Mouse (Mus musculus) embryonic facial prominence, embryonic 13.5 days (tissue): ENCODE results near the gene Rhox2h. TPM values are rescaled to one million over a fixed set of nuclear protein-coding genes. Genes with fewer than 3 reads are reported as not detected.
"Not testable (repeated sequence)": the region's sequence is repeated elsewhere in the genome, so short reads cannot be mapped to it uniquely, and the experiment has no call there.

Experiments used
- ATAC-seq: fragments of 200-750 bp; cut with Nextera tagmentation; 2 replicates; pipeline ENCODE4 v1.8.0; 2017; ENCODE audit warnings: low read depth; ENCODE audit not compliant: insufficient number of reproducible peaks, insufficient read depth, low FRiP score, low TSS enrichment
- H3K27ac ChIP-seq: fragments of 300-500 bp; sonication (generic); 2 replicates; pipeline ENCODE4 v1.5.1; 2015; ENCODE audit warnings: moderate library complexity, mild to moderate bottlenecking, inconsistent platforms
- H3K27me3 ChIP-seq: fragments of 300-500 bp; sonication (generic); 2 replicates; pipeline ENCODE4 v1.6.1; 2015; ENCODE audit warnings: mild to moderate bottlenecking, inconsistent platforms
- H3K36me3 ChIP-seq: fragments of 300-500 bp; sonication (generic); 2 replicates; pipeline ENCODE4 v1.6.1; 2015; ENCODE audit warnings: mild to moderate bottlenecking, inconsistent platforms
- H3K4me1 ChIP-seq: fragments of 300-500 bp; sonication (generic); 2 replicates; pipeline ENCODE4 v1.6.1; 2015; ENCODE audit warnings: inconsistent platforms
- H3K4me2 ChIP-seq: fragments of 300-500 bp; sonication (generic); 2 replicates; pipeline ENCODE4 v1.6.1; 2015; ENCODE audit warnings: moderate library complexity, mild to moderate bottlenecking, inconsistent platforms
- H3K4me3 ChIP-seq: fragments of 300-500 bp; sonication (generic); 2 replicates; pipeline ENCODE4 v1.5.1; 2015; ENCODE audit warnings: mild to moderate bottlenecking, inconsistent platforms
- H3K9ac ChIP-seq: fragments of 300-500 bp; sonication (generic); 2 replicates; pipeline ENCODE4 v1.6.1; 2015; ENCODE audit warnings: mild to moderate bottlenecking, inconsistent platforms
- H3K9me3 ChIP-seq: fragments of 300-500 bp; sonication (generic); 2 replicates; pipeline ENCODE4 v1.6.1; 2016; ENCODE audit warnings: inconsistent platforms
- WGBS: fragments of 180-500 bp; shearing (Covaris S2); methylation state at CpG from one replicate; pipeline ENCODE4 v1.1.7; 2015; ENCODE audit warnings: mixed read lengths; 5-methylcytosine and 5-hydroxymethylcytosine counted together
- polyA plus RNA-seq: library from polyadenylated mRNA; unstranded; fragments of >200 nt; fragmentation: Nextera tagmentation; extraction: Ambion mirVana; gene quantifications from 2 replicates; pipeline ENCODE4 v1.2.1, GENCODE M21; 2015

Rhox2h gene
- not detected in 2 replicates for polyA plus RNA-seq

- not testable (repeated sequence) for H3K36me3 ChIP-seq, ATAC-seq
- 84% methylated on average over 8 of the region's 8 CpGs for WGBS
These were observed at the start of gene Rhox2h for GRCm38 (mm10) chrX:37673177-37673576. Gene Rhox2h, minus strand, starts transcription at chrX:37673277.

GRCm38 (mm10) chrX:37701821-37702387 is 28.8 kb upstream of the Rhox2h start:
- WGBS = 79% methylated on average over 3 of the region's 3 CpGs
- Histone ChIP-seq H3K27me3 (no peaks in the 10 kb centered on the region), H3K9ac (no peak overlapping the region), H3K9me3 (no peaks in the 10 kb centered on the region), H3K4me3 (no peak overlapping the region), H3K36me3 (no peaks in the 10 kb centered on the region), H3K27ac (no peak overlapping the region), H3K4me2 (no peak overlapping the region), H3K4me1 (no peaks in the 10 kb centered on the region)
- no peak for ATAC-seq

More at GRCm38 (mm10) chrX:37673177-37673576, at the start of gene Rhox2h:
- H3K27me3 ChIP-seq, H3K9me3 ChIP-seq, H3K4me2 ChIP-seq, H3K27ac ChIP-seq, H3K4me1 ChIP-seq, H3K4me3 ChIP-seq, H3K9ac ChIP-seq: not testable (repeated sequence)

- Histone ChIP-seq H3K9ac (no peak overlapping the region), H3K4me2 (no peak overlapping the region), H3K27ac (no peak overlapping the region), H3K27me3 (no peaks in the 10 kb centered on the region), H3K4me1 (no peaks in the 10 kb centered on the region), H3K36me3 (no peaks in the 10 kb centered on the region), H3K4me3 (no peak overlapping the region), H3K9me3 (no peaks in the 10 kb centered on the region)
- ATAC-seq = no peak
- 79% methylated on average over 2 of the region's 2 CpGs for WGBS
These were observed 19.2 kb upstream of the Rhox2h start for GRCm38 (mm10) chrX:37692261-37692660.

- H3K4me3 ChIP-seq = no peak overlapping the region
- no peaks in the 10 kb centered on the region for H3K9me3 ChIP-seq
- no peak for ATAC-seq
- H3K4me1 ChIP-seq = no peaks in the 10 kb centered on the region
- H3K27me3 ChIP-seq = no peaks in the 10 kb centered on the region
- H3K27ac ChIP-seq = no peak overlapping the region
- H3K4me2 ChIP-seq = no peak overlapping the region
- no peak overlapping the region for H3K9ac ChIP-seq
- no peaks in the 10 kb centered on the region for H3K36me3 ChIP-seq
- WGBS = 84% methylated on average over 24 of the region's 24 CpGs
These were observed 10.1 kb upstream of the Rhox2h start for GRCm38 (mm10) chrX:37683031-37683715.

- WGBS = 100% methylated on average over 1 of the region's 3 CpGs
- not testable (repeated sequence) for ATAC-seq, H3K27me3 ChIP-seq, H3K36me3 ChIP-seq, H3K4me1 ChIP-seq, H3K27ac ChIP-seq, H3K4me2 ChIP-seq, H3K9ac ChIP-seq, H3K4me3 ChIP-seq, H3K9me3 ChIP-seq
These were observed 4.4 kb downstream of the Rhox2h start, which contains the start of gene Rhox3h for GRCm38 (mm10) chrX:37668664-37669063. Gene Rhox3h, minus strand, starts transcription at chrX:37668764.

GRCm38 (mm10) chrX:37651227-37651626 is 21.9 kb downstream of the Rhox2h start, which contains the start of gene Rhox4g:
Gene Rhox4g, minus strand, starts transcription at chrX:37651327.
- H3K4me1 ChIP-seq, H3K27ac ChIP-seq, H3K4me2 ChIP-seq, H3K9ac ChIP-seq, H3K4me3 ChIP-seq, ATAC-seq, H3K36me3 ChIP-seq, H3K27me3 ChIP-seq, H3K9me3 ChIP-seq: not testable (repeated sequence)
- 87% methylated on average over 18 of the region's 20 CpGs for WGBS

- not testable (repeated sequence) for H3K4me1 ChIP-seq, H3K9me3 ChIP-seq, H3K9ac ChIP-seq, H3K4me3 ChIP-seq, ATAC-seq, H3K36me3 ChIP-seq, H3K4me2 ChIP-seq, H3K27me3 ChIP-seq, H3K27ac ChIP-seq
- 90% methylated on average over 6 of the region's 6 CpGs for WGBS
These were observed 29.7 kb downstream of the Rhox2h start, which contains the start of gene Rhox2g for GRCm38 (mm10) chrX:37643370-37643769. Gene Rhox2g, minus strand, starts transcription at chrX:37643470.

GRCm38 (mm10) chrX:37628512-37628911 is 44.6 kb downstream of the Rhox2h start, which contains the start of gene Rhox3g:
Gene Rhox3g, minus strand, starts transcription at chrX:37628612.
- WGBS = 87% methylated on average over 2 of the region's 2 CpGs
- not testable (repeated sequence) for H3K27ac ChIP-seq, ATAC-seq, H3K9me3 ChIP-seq, H3K4me3 ChIP-seq, H3K9ac ChIP-seq, H3K4me2 ChIP-seq, H3K27me3 ChIP-seq, H3K4me1 ChIP-seq, H3K36me3 ChIP-seq

Other genes with a start within 250 kb of the Rhox2h start
- 0.87 TPM in 1 of 2 replicates, not detected in the other for gene Rhox4b, start 240.8 kb downstream of the Rhox2h start, polyA plus RNA-seq
- gene Rhox2c, start 219.6 kb downstream of the Rhox2h start, polyA plus RNA-seq = 0.45 TPM in 1 of 2 replicates, not detected in the other
- not detected in 2 replicates for gene Rhox3c, start 214.7 kb downstream of the Rhox2h start, polyA plus RNA-seq
- not detected in 2 replicates for gene Rhox4c, start 192.9 kb downstream of the Rhox2h start, polyA plus RNA-seq
- gene Rhox2d, start 179.8 kb downstream of the Rhox2h start, polyA plus RNA-seq = not detected in 2 replicates
- gene Rhox4d, start 158.9 kb downstream of the Rhox2h start, polyA plus RNA-seq = 0.62 TPM in 1 of 2 replicates, not detected in the other
- gene Rhox2e, start 142.8 kb downstream of the Rhox2h start, polyA plus RNA-seq = not detected in 2 replicates
- not detected in 2 replicates for gene Rhox3e, start 131.3 kb downstream of the Rhox2h start, polyA plus RNA-seq
- 0.70 TPM in 1 of 2 replicates, not detected in the other for gene Rhox4e, start 115.9 kb downstream of the Rhox2h start, polyA plus RNA-seq
- gene Rhox2f, start 101.9 kb downstream of the Rhox2h start, polyA plus RNA-seq = not detected in 2 replicates
- not detected in 2 replicates for gene Rhox3f, start 92.3 kb downstream of the Rhox2h start, polyA plus RNA-seq
- not detected in 2 replicates for gene Rhox4f, start 65.6 kb downstream of the Rhox2h start, polyA plus RNA-seq
- not detected in 2 replicates for gene Rhox3g, start 44.7 kb downstream of the Rhox2h start, polyA plus RNA-seq
- not detected in 2 replicates for gene Rhox2g, start 29.8 kb downstream of the Rhox2h start, polyA plus RNA-seq
- not detected in 2 replicates for gene Rhox4g, start 21.9 kb downstream of the Rhox2h start, polyA plus RNA-seq
- gene Rhox3h, start 4.5 kb downstream of the Rhox2h start, polyA plus RNA-seq = not detected in 2 replicates
- gene Rhox5, start 131.6 kb upstream of the Rhox2h start, polyA plus RNA-seq = 1.8 and 1.9 TPM in 2 replicates
- gene Rhox6, start 153.6 kb upstream of the Rhox2h start, polyA plus RNA-seq = not detected in 2 replicates
- gene Rhox7a, start 158.4 kb upstream of the Rhox2h start, polyA plus RNA-seq = not detected in 2 replicates
- gene Rhox8, start 205.7 kb upstream of the Rhox2h start, polyA plus RNA-seq = not detected in 2 replicates
- not detected in 2 replicates for gene Rhox7b, start 224.0 kb upstream of the Rhox2h start, polyA plus RNA-seq
- gene Rhox9, start 228.5 kb upstream of the Rhox2h start, polyA plus RNA-seq = not detected in 2 replicates